Mouse (Mus musculus) left cerebral cortex, postnatal 14 days (tissue): ENCODE measurements around the gene Olfr996. TPM values are rescaled to one million over a fixed set of nuclear protein-coding genes. Genes with fewer than 3 reads are reported as not detected.
"Not testable (repeated sequence)": the region's sequence is repeated elsewhere in the genome, so short reads cannot be mapped to it uniquely, and the experiment has no call there.

Source experiments
- DNase-seq, 2 experiments: peaks; one replicate each; pipeline ENCODE4 v3.0.0; 2021 to 2022; ENCODE audit warnings: low spot score in 2 of 2, mixed read lengths in 1 of 2
- intact Hi-C: fragments of 180-260 bp; cut with DNase I; formaldehyde crosslinking; loops from one replicate; pipeline ENCODE4 v1.15.1; 2025
- long read RNA-seq, 2 experiments: library from polyadenylated mRNA; stranded (forward); transcript quantifications; one replicate each; pipeline ENCODE4 v2.0.0; 2021
- total RNA-seq, 2 experiments: library from RNA; stranded (reverse); gene quantifications; 2 replicates each; pipeline ENCODE4 v1.2.3; 2021

The Olfr996 gene
- not detected for total RNA-seq
- long read RNA-seq, experiment 1, result 0 reads
- long read RNA-seq, experiment 2, result 0 reads

DNA sequence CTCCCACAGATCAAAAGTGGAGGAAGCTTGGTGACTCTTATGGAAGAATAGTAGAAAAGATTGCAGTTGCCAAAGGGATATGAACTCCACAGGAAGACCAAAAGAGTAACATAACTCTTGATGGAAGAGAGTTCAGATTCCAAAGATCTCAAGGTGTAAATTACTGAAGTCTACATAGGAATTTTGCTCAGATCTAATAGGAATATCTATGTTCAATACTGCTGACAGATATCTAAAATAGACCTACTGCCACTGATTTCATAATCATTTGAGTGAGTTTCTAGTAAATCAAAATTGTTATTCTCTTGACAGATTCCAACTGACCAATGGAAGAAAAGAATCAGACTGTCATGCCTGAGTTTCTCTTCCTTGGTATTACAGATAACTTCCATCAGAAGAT, at the start of gene Olfr996:
Gene Olfr996, plus strand, starts transcription at position 301 of the 400 bp plus-strand sequence.
- DNase-seq, result no peak
- intact Hi-C loops, result no loop called here

DNA sequence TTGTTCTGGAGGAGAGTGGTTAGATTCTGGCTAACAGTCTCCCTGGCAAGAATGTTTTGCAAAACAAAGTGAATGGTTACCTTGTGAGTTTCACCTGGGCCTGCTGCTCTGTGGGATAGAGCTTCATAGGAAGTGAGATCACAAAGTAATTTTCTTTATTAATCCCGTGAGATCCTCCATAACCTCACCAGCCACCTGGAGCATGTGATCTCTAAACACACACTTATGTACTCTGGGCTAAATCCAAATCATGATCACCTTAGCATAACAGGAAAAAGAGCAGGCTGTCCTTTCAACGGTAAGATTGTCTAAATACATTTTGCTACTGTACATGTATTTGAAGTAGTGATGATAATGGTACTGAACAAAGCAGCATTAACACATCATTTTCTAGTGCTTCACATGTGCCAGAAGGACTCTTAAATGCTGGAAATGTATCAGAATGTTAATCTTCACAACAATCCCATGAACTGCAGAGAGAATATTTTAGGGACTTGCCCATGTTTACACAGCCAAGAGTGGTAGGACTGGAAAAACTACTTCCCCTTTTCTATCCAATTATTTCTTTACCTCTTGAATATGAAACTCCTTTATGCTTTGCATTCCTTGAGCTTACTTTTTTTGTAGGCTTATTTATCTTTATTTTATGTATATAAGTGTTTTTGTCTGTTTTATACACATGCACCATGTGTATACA, 46.8 kb upstream of the Olfr996 start:
- intact Hi-C loops, result no loop called here
- DNase-seq, result no peak

DNA sequence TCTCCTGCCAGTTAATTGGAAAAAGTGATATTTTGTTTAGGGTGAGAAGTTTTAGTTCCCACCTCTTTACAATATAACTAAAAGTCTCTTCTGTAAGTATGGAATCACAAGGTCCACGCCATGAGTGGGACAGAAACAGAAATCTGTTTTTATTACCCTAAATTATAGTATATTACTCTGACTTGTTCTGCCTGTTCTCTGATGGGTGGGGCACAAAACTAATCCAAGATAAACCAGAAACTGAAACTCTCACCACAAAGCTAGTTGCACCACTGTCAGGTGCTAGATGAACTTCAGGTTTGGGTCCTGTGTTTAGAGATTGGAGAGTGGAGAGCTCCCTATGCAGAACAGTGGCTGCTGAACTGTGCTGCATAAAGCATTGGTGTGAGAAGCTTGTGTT, 45.1 kb upstream of the Olfr996 start:
- no peak for DNase-seq
- intact Hi-C loops, result no loop called here

DNA sequence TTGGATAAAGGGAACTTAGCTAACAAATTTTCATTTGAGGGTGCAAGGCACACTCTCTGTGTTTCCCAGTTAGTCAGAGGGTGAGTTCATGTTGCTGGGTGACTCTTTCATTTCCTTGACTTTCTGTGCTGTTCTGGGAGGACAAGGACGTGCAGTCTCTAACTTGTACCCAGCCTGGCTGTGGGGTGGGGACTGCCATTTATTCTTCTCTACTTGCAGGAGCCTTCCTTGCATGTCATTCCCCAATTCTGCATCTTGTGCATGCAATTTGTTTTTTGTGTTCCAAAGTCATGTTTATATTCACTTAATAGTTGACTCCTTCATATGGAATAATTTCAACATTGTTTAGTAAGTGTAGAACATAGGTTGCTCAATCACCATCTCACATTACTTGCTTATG, 24.2 kb upstream of the Olfr996 start:
- DNase-seq, result no peak
- intact Hi-C loops, result no loop called here

DNA sequence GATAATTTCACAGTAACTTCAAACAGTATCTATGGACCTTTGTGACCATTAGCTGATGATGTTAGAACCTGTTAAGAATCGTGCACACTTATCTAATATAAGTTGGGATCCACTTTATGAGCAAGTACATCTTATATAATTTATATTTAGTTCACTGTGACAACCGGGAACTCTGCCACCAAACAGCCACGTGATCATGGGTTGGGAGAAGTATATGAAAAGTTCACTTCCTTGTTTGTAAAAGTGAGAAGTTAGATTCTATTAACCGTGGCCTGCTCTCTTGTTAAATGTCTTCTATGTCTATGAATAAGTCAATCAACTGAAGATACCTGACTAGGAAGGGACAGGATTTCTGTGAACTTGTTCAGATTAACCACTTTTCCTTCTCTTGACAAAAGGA, 18.8 kb upstream of the Olfr996 start:
- intact Hi-C loops, result loop anchor here (2.0 kb wide), 1 partner anchor 313 kb away; no protein-coding TSS in a partner anchor
- DNase-seq, result peak; percentile 2 to 3

GRCm38 (mm10) chr2:85561187-85561586, 17.8 kb upstream of the Olfr996 start:
- peak; percentile 68 to 69 for DNase-seq

GRCm38 (mm10) chr2:85588648-85589047, 9.6 kb downstream of the Olfr996 start, which contains the start of gene Olfr998:
Gene Olfr998 (plus strand): TSS chr2:85588948.
- DNase-seq, intact Hi-C loops: not testable (repeated sequence)

More at GRCm38 (mm10) chr2:85561187-85561586, 17.8 kb upstream of the Olfr996 start:
- intact Hi-C loops, result loop anchor here (1.0 to 2.0 kb wide), 2 partner anchors 314 to 438 kb away; no protein-coding TSS in a partner anchor

GRCm38 (mm10) chr2:85611803-85612202, 32.8 kb downstream of the Olfr996 start, which contains the start of gene Olfr1000:
Gene Olfr1000 (minus strand): TSS chr2:85611903.
- DNase-seq, result no peak
- intact Hi-C loops, result no loop called here

Other genes with a start within 250 kb of the Olfr996 start
- gene Olfr987, start 239.9 kb upstream of the Olfr996 start, total RNA-seq, result not detected
- not detected for gene Olfr988, start 216.0 kb upstream of the Olfr996 start, total RNA-seq
- not detected for gene Olfr992, start 169.7 kb upstream of the Olfr996 start, total RNA-seq
- gene Olfr993, start 164.3 kb upstream of the Olfr996 start, total RNA-seq, result not detected
- not detected for gene Olfr994, start 142.8 kb upstream of the Olfr996 start, total RNA-seq
- not detected for gene Olfr995, start 135.6 kb upstream of the Olfr996 start, total RNA-seq
- gene 4833423E24Rik, start 60.2 kb upstream of the Olfr996 start, total RNA-seq, result under 1 TPM in 1 of 2 experiments, not detected in 1; 0.19 TPM
- gene Olfr998, start 9.7 kb downstream of the Olfr996 start, total RNA-seq, result not detected
- not detected for gene Olfr1000, start 32.7 kb downstream of the Olfr996 start, total RNA-seq
- gene Olfr1002, start 71.5 kb downstream of the Olfr996 start, total RNA-seq, result not detected
- gene Olfr154, start 85.2 kb downstream of the Olfr996 start, total RNA-seq, result not detected
- not detected for gene Olfr1006, start 99.6 kb downstream of the Olfr996 start, total RNA-seq
- not detected for gene Olfr1008, start 110.2 kb downstream of the Olfr996 start, total RNA-seq
- gene Olfr1009, start 136.2 kb downstream of the Olfr996 start, total RNA-seq, result not detected
- not detected for gene Olfr1012, start 183.6 kb downstream of the Olfr996 start, total RNA-seq
- not detected for gene Olfr1013, start 187.9 kb downstream of the Olfr996 start, total RNA-seq
- not detected for gene Olfr1014, start 193.5 kb downstream of the Olfr996 start, total RNA-seq
- gene Olfr1015, start 202.8 kb downstream of the Olfr996 start, total RNA-seq, result not detected
- gene Olfr1016, start 223.3 kb downstream of the Olfr996 start, total RNA-seq, result not detected
- gene Olfr1018, start 239.3 kb downstream of the Olfr996 start, total RNA-seq, result not detected